Mouse (Mus musculus): ENCODE measurements around the gene Frmpd3. TPM values are rescaled to one million over a fixed set of nuclear protein-coding genes. Genes with fewer than 3 reads are reported as not detected.

The Frmpd3 gene
- total RNA-seq, 2 experiments from 2014 or later: not detected

GRCm38 (mm10) chrX:140479171-140479570, 137.1 kb downstream of the Frmpd3 start:
- Histone ChIP-seq H3K4me3 (no peak overlapping the region), H3K27ac (no peak overlapping the region)
- intact Hi-C loops (cut with DNase I): no loop called here
- TF ChIP-seq CTCF (IDR thresholded peaks at IDR 0.05): peak; percentile 78
- peak; percentile 63 for DNase-seq

Small RNA genes lying within 50 kb of the gene (microRNA-seq; reads per million reads assigned to microRNA genes)
- gene Mir3475: not detected

Other genes with a start within 250 kb of the Frmpd3 start
- 10 to 100 TPM; 33.7 to 38.2 TPM for gene Prps1, start 114.3 kb downstream of the Frmpd3 start, total RNA-seq (2021)

Measured in gastrocnemius, adult 2 months (tissue).